Mouse (Mus musculus): ENCODE measurements around the gene Sppl2a.

GRCm38 (mm10) chr2:126949856-126950255, 16.8 kb upstream of the Sppl2a start:
- TF ChIP-seq CTCF (IDR thresholded peaks at IDR 0.05; ENCODE audit: extremely low read depth, insufficient read length, insufficient replicate concordance, low read depth, low read length) (no peak), POLR2A (IDR thresholded peaks at IDR 0.05; ENCODE audit: low read depth, low read length) (no peak)

Measured in small intestine, adult 2 months (tissue).